Mouse (Mus musculus) stomach, postnatal 0 days (tissue): ENCODE measurements around the gene Klhl21.

Experiments
- CTCF ChIP-seq: IDR thresholded peaks from 2 replicates; pipeline ENCODE4 v1.5.1; 2016; ENCODE audit warnings: antibody characterized with exemption, low read depth, mild to moderate bottlenecking, moderate library complexity
- EP300 ChIP-seq: optimal IDR thresholded peaks from 2 replicates; pipeline ENCODE3; 2016; ENCODE audit warnings: antibody characterized with exemption

DNA sequence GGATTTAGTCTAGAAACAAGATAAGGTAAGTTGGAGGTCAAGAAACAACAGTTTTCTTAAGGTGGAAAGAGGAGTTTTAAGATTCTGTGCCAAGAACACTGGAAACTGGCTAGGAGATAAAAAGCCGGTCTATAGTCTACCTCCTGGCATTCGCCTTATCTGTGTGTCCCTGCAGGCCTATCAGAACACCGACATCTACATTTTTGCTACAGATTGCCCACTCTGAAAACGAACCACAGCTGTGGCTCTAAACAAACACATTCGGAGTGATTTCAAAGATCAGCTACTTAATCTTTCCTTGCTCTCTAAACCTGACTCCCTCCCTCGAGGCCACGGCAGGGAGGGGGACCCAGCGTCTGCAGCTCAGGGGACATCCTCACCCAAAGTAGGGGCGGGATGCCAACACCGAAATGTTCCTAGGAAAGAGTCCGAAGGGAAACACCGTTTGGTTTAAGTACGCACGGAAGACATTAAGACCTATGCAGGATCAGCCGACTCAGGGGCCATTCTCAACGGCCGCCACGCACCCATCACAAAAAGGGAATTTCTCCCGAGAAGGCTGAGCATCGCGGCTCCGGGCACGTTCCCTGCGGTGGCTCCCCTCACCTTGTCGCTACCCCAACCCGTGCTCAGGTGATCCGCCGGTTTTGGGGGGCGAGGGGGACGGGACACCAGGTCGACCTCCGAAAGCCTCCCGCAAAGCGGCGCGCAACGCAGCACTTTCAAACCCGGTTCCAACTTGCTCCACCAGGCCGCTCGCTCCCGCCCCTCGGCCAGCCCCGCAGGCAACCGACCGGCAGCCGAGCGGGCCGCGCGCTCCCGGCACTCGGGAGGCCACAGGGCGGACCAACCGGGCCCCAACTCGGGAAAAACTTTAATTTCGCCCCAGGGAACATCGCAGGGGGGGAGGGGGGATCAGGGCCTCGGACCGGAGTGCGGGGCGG, 14.1 kb upstream of the Klhl21 start:
- no peak for TF ChIP-seq CTCF
- no peak for TF ChIP-seq EP300
